Mouse (Mus musculus) liver, adult (tissue): Measurements from ENCODE around the gene Furin.

Source experiments
- GATA4 ChIP-seq: IDR thresholded peaks from 2 replicates; pipeline ENCODE4 v1.6.1; 2014; ENCODE audit warnings: mild to moderate bottlenecking, low read length; ENCODE audit not compliant: insufficient replicate concordance

The Furin gene

GRCm38 (mm10) chr7:80440685-80441084, 35.4 kb upstream of the Furin start:
- no peak for TF ChIP-seq GATA4

GRCm38 (mm10) chr7:80439789-80440488, 34.7 kb upstream of the Furin start:
- TF ChIP-seq GATA4 = no peak

- TF ChIP-seq GATA4 = no peak
These were observed 34.0 kb upstream of the Furin start for GRCm38 (mm10) chr7:80439032-80439760.

GRCm38 (mm10) chr7:80436571-80436970, 31.3 kb upstream of the Furin start:
- no peak for TF ChIP-seq GATA4

- no peak for TF ChIP-seq GATA4
These were observed 30.4 kb upstream of the Furin start for GRCm38 (mm10) chr7:80435594-80435993.

GRCm38 (mm10) chr7:80429661-80430060, 24.4 kb upstream of the Furin start:
- no peak for TF ChIP-seq GATA4

GRCm38 (mm10) chr7:80427730-80428129, 22.5 kb upstream of the Furin start:
- TF ChIP-seq GATA4 = no peak

GRCm38 (mm10) chr7:80426363-80426762, 21.1 kb upstream of the Furin start:
- TF ChIP-seq GATA4 = no peak

GRCm38 (mm10) chr7:80424722-80425121, 19.5 kb upstream of the Furin start:
- TF ChIP-seq GATA4 = no peak

GRCm38 (mm10) chr7:80422759-80423480, 17.7 kb upstream of the Furin start:
- peak; percentile 51; the same call in 1 of the 2 replicates for TF ChIP-seq GATA4

GRCm38 (mm10) chr7:80421576-80421975, 16.3 kb upstream of the Furin start:
- TF ChIP-seq GATA4 = no peak

GRCm38 (mm10) chr7:80420586-80420985, 15.3 kb upstream of the Furin start:
- no peak for TF ChIP-seq GATA4

GRCm38 (mm10) chr7:80419278-80419677, 14.0 kb upstream of the Furin start:
- no peak for TF ChIP-seq GATA4

GRCm38 (mm10) chr7:80418036-80418435, 12.8 kb upstream of the Furin start:
- no peak for TF ChIP-seq GATA4

GRCm38 (mm10) chr7:80417601-80418000, 12.4 kb upstream of the Furin start:
- no peak for TF ChIP-seq GATA4

GRCm38 (mm10) chr7:80416969-80417368, 11.7 kb upstream of the Furin start:
- no peak for TF ChIP-seq GATA4
